Mouse (Mus musculus) liver, postnatal 0 days (tissue): ENCODE data around the gene Cd276. TPM values are rescaled to one million over a fixed set of nuclear protein-coding genes. Genes with fewer than 3 reads are reported as not detected.

ENCODE experiments used
- ATAC-seq: fragments of 200-750 bp; cut with Nextera tagmentation; 2 replicates; pipeline ENCODE4 v1.8.0; 2017; ENCODE audit warnings: mild to moderate bottlenecking, moderate library complexity
- DNase-seq: peaks from one replicate; pipeline ENCODE4 v3.0.0-alpha.2; 2016
- H3K27ac ChIP-seq: fragments of 300-500 bp; sonication (generic); 2 replicates; pipeline ENCODE4 v1.5.1; 2014; ENCODE audit warnings: antibody characterized with exemption, moderate library complexity, mild to moderate bottlenecking, low read depth
- H3K27me3 ChIP-seq: fragments of 300-500 bp; sonication (generic); 2 replicates; pipeline ENCODE4 v1.6.1; 2014; ENCODE audit warnings: low read length, control low read depth, mixed read lengths; ENCODE audit not compliant: insufficient read depth
- H3K36me3 ChIP-seq: fragments of 300-500 bp; sonication (generic); replicated peaks from 2 replicates; pipeline ENCODE4 v1.6.1; 2014; ENCODE audit warnings: mild to moderate bottlenecking, control low read depth, low read length, moderate library complexity, mixed read lengths; ENCODE audit not compliant: insufficient read depth
- H3K4me1 ChIP-seq: fragments of 300-500 bp; sonication (generic); 2 replicates; pipeline ENCODE4 v1.6.1; 2014; ENCODE audit warnings: antibody characterized with exemption, mild to moderate bottlenecking, control low read depth; ENCODE audit not compliant: insufficient read depth
- H3K4me2 ChIP-seq: fragments of 300-500 bp; sonication (generic); 2 replicates; pipeline ENCODE4 v1.6.1; 2014; ENCODE audit warnings: low read depth, mild to moderate bottlenecking, low read length, moderate library complexity, mixed read lengths
- H3K4me3 ChIP-seq: fragments of 300-500 bp; sonication (generic); 2 replicates; pipeline ENCODE4 v1.5.1; 2014; ENCODE audit warnings: low read depth, low read length
- H3K9ac ChIP-seq: fragments of 300-500 bp; sonication (generic); replicated peaks from 2 replicates; pipeline ENCODE4 v1.6.1; 2014; ENCODE audit warnings: mild to moderate bottlenecking, moderate library complexity
- H3K9me3 ChIP-seq: fragments of 300-500 bp; sonication (generic); 2 replicates; pipeline ENCODE4 v1.6.1; 2016; ENCODE audit warnings: mild to moderate bottlenecking, control low read depth, low read length, mixed read lengths
- CTCF ChIP-seq: sonication (generic); IDR thresholded peaks from 2 replicates; pipeline ENCODE4 v1.5.1; 2016; ENCODE audit warnings: antibody characterized with exemption, low read depth
- EP300 ChIP-seq: IDR thresholded peaks from 2 replicates; pipeline ENCODE4 v1.6.1; 2016; ENCODE audit warnings: antibody characterized with exemption, low read depth, mild to moderate bottlenecking
- WGBS: fragments of 180-500 bp; shearing (Covaris S2); extraction: QIAGEN DNeasy Blood & Tissue Kit; methylation state at CpG from one replicate; pipeline ENCODE4 v1.1.7; 2014; ENCODE audit not compliant: insufficient replicate concordance; 5-methylcytosine and 5-hydroxymethylcytosine counted together
- polyA plus RNA-seq: library from polyadenylated mRNA; unstranded; fragments of >200 nt; fragmentation: Nextera tagmentation; extraction: Ambion mirVana; gene quantifications from 2 replicates; pipeline ENCODE4 v1.2.1, GENCODE M21; 2015

The Cd276 gene
- polyA plus RNA-seq, 1 experiment from 2014 or later = 1.4 TPM

GRCm38 (mm10) chr9:58507216-58508005 is 47.8 kb downstream of the Cd276 start:
- Histone ChIP-seq H3K36me3 (no peaks in the 10 kb centered on the region), H3K9me3 (no peaks in the 10 kb centered on the region), H3K27me3 (no peaks in the 10 kb centered on the region), H3K27ac (peak overlapping the region; percentile 22; the same call in 1 of the 2 replicates), H3K9ac (no peak overlapping the region), H3K4me2 (no peak overlapping the region), H3K4me1 (no peaks in the 10 kb centered on the region), H3K4me3 (no peak overlapping the region)
- DNase-seq = no peak
- no peak for ATAC-seq
- 47% methylated on average over 8 of the region's 8 CpGs for WGBS
- TF ChIP-seq EP300 (no peak), CTCF (no peak)

GRCm38 (mm10) chr9:58500946-58501345 is 54.3 kb downstream of the Cd276 start:
- no peak for DNase-seq
- WGBS = 73% methylated on average over 5 of the region's 5 CpGs
- ATAC-seq = no peak
- H3K4me1 ChIP-seq = no peaks in the 10 kb centered on the region
- no peak overlapping the region for H3K4me2 ChIP-seq
- no peak overlapping the region for H3K9ac ChIP-seq
- no peaks in the 10 kb centered on the region for H3K9me3 ChIP-seq
- 0 out of 2 replicates have a peak, but pooled peaks cover 2% of the 10 kb centered on the region for H3K27me3 ChIP-seq
- no peaks in the 10 kb centered on the region for H3K36me3 ChIP-seq
- TF ChIP-seq CTCF (no peak), EP300 (no peak)
- no peak overlapping the region for H3K4me3 ChIP-seq
- no peak overlapping the region for H3K27ac ChIP-seq

GRCm38 (mm10) chr9:58497942-58498341 is 57.3 kb downstream of the Cd276 start:
- H3K4me1 ChIP-seq = no peaks in the 10 kb centered on the region
- ATAC-seq = no peak
- 68% methylated on average over 4 of the region's 4 CpGs for WGBS

GRCm38 (mm10) chr9:58496470-58497182 is 58.6 kb downstream of the Cd276 start:
- no peak overlapping the region for H3K4me2 ChIP-seq
- H3K9me3 ChIP-seq = no peaks in the 10 kb centered on the region
- H3K4me3 ChIP-seq = no peak overlapping the region
- H3K27me3 ChIP-seq = 0 out of 2 replicates have a peak, but pooled peaks cover 3% of the 10 kb centered on the region
- ATAC-seq (no peak), DNase-seq (no peak)
- H3K36me3 ChIP-seq = no peaks in the 10 kb centered on the region
- no peaks in the 10 kb centered on the region for H3K4me1 ChIP-seq
- H3K9ac ChIP-seq = no peak overlapping the region
- TF ChIP-seq EP300 (no peak), CTCF (peak; percentile 35)
- H3K27ac ChIP-seq = no peak overlapping the region
- 28% methylated on average over 4 of the region's 4 CpGs for WGBS

More at GRCm38 (mm10) chr9:58497942-58498341, 57.3 kb downstream of the Cd276 start:
- Histone ChIP-seq H3K27ac (no peak overlapping the region), H3K36me3 (no peaks in the 10 kb centered on the region), H3K4me3 (no peak overlapping the region), H3K9me3 (no peaks in the 10 kb centered on the region), H3K4me2 (no peak overlapping the region), H3K9ac (no peak overlapping the region), H3K27me3 (0 out of 2 replicates have a peak, but pooled peaks cover 3% of the 10 kb centered on the region)
- no peak for DNase-seq
- TF ChIP-seq EP300 (no peak), CTCF (no peak)

- Histone ChIP-seq H3K9me3 (no peaks in the 10 kb centered on the region), H3K27ac (no peak overlapping the region), H3K27me3 (peaks cover 14% of the 10 kb centered on the region), H3K4me1 (no peaks in the 10 kb centered on the region), H3K4me2 (no peak overlapping the region), H3K4me3 (no peak overlapping the region), H3K9ac (no peak overlapping the region), H3K36me3 (no peaks in the 10 kb centered on the region)
- TF ChIP-seq CTCF (no peak), EP300 (no peak)
- WGBS = 73% methylated on average over 2 of the region's 2 CpGs
- ATAC-seq = no peak
- DNase-seq = no peak
These were observed 60.2 kb downstream of the Cd276 start for GRCm38 (mm10) chr9:58495035-58495434.

GRCm38 (mm10) chr9:58490391-58490790 is 64.8 kb downstream of the Cd276 start:
- TF ChIP-seq EP300 (no peak), CTCF (no peak)
- peaks cover 7% of the 10 kb centered on the region for H3K4me1 ChIP-seq
- DNase-seq (no peak), ATAC-seq (no peak)
- no peak overlapping the region for H3K9ac ChIP-seq
- H3K9me3 ChIP-seq = no peaks in the 10 kb centered on the region
- H3K4me3 ChIP-seq = no peak overlapping the region
- no peak overlapping the region for H3K27ac ChIP-seq
- no peak overlapping the region for H3K4me2 ChIP-seq
- peaks cover 55% of the 10 kb centered on the region for H3K27me3 ChIP-seq
- WGBS = 51% methylated on average over 2 of the region's 2 CpGs
- H3K36me3 ChIP-seq = no peaks in the 10 kb centered on the region
